Mouse (Mus musculus) ovary, adult 18-20 months (tissue): ENCODE measurements around the gene Parp11.

Source experiments
- DNase-seq: peaks from one replicate; pipeline ENCODE4 v3.0.0; 2022; ENCODE audit warnings: low spot score, mixed read lengths

Gene Parp11

DNA sequence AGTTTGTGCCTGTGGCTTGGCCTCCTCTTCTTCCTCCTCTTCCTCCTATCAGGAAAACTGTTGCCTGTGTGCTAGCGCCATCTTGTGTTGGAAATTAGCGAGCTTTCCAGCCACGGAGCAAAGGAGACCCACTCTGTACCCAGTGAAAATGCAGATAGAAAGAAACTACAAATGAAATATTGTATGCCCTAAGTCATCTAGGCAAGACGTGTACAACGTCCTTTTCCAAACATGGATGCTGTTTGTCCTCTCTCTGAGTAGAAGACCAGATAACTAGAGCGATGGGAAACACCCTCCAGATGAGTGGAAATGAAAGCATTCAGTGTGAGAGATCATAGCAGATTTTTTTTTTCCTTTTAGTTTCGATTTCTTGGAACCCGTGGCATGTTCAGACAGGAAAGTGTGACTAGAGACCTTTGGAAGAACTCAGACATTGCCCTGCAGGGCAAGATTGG is at the start of gene Parp11:
Parp11 (plus strand) TSS at position 405 of the 455 bp plus-strand sequence.
- DNase-seq = peak; percentile 25

GRCm38 (mm10) chr6:127398073-127398472 is 48.6 kb upstream of the Parp11 start:
- DNase-seq = no peak

DNA sequence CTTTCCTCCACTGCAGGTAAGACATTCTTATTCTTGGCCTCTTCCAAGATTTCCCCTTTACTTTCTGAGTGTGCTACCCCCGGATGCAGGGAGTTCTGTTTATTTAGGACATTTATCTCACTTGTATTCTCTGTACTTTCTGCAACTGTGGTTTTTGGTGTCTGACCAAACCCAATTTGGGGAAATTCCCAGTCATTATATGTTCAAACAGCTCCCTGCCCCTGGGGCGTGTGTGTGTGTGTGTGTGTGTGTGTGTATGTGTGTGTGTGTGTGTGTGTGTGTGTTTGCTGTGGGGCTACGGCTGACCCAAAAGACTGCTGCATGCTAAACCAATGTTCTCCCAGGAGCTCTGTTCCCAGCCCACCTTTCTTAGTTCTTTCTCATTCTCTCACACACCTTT is 45.2 kb upstream of the Parp11 start:
- no peak for DNase-seq

DNA sequence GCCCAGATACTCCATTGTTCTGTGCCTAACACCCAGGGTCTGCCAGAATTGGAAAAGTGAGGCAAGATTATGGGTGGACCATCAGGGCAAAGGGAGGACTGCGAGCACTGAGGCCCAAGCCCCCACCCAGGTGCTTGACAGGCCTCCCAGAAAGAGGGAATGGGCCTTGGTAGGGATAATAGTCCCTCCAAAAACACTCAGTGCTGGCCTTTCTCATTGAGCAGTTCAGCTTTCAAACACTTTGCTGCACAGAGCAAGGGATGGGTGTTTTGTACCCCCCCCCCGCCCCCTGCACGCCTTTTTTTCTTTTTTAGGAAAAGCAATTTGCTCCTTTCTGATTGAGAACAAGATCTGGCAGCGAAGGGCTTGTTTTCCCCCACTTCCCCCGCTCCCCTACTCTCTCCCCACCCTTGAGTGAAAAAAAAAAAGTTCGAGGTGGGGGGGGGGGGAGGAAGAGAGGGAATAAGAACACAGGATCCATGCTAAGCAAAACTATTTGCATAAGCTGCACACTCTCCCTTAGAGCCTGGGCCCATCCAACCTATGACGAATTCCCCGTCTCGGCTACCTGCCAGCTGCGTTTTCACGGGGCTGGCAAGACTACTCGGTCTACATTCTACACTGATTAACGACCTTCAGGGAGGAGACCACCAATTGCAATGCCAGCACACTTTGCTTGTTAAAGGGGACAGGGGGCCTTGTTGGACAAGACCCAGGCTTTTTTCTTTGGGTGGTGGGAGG is 42.4 kb upstream of the Parp11 start:
- DNase-seq = no peak

DNA sequence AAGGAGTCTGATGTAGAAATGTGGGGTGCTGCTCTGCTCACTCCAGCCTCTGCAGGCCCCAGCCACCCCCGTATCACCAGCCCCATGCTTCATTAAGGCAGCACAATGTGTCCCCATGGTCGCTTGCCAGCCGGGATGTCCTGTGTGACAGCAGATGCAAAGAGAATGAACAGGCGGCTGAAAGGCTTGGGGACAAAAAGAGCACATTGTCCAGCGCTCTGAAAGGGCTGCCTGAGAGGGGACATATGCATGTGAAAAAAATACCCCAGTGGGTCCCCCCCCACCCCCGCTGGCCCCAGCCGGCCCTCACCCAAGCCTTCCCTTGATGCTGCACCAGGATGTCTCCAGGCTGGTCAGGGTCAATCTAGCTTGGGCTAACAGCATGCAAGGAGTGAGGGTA is 41.0 kb upstream of the Parp11 start:
- DNase-seq = no peak

GRCm38 (mm10) chr6:127407742-127408141 is 38.9 kb upstream of the Parp11 start:
- DNase-seq = no peak

DNA sequence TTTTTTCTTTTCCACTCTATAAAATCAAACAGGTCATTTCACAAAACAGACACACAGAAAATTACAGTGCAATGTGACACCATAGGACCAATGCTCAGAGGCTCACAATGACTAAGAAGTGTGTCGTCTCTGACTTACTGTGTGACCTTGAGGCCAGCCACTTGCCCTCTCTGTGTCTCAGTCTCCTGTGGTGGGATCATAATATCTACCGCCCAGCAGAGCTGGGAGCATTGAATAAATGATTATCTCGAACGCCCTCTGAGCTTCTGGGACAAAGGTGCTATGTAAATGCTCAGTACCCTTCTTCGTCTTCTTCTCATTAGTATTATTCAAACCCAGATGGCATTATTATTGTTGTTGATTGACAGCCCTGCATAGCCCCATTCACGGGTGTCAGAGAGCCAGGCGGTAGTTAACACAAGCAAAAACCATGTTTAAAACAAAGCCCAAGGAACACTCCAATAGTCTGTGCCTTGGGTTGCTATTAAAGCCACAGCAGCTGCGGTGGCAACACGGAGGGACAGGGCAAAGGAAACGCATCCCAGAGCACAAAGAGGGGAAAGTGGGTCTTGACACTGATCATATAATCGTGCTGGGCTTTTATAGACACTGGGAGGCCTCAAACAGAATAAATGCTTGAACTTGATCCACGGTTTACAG is 29.0 kb upstream of the Parp11 start:
- DNase-seq = no peak

DNA sequence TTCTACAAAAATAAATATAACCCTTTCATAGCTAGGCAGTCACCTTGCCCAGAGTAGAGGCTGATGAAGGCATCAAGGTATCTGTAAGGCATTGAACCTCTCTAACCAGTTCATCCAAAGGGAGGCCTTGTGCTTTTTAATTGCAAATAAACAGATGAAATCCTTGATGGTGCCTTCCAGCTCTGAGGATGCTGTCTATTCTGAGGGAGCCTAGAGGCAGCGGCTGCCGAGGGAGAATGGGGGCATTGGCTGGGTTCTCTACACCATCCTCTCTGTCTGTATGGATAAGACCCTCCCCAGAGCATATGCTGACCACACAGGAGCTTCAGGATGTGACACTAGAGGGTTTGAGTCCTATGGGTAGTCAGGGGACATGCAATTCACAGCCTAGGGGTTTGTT is 28.3 kb upstream of the Parp11 start:
- DNase-seq = no peak

GRCm38 (mm10) chr6:127420115-127420514 is 26.5 kb upstream of the Parp11 start:
- DNase-seq = no peak

GRCm38 (mm10) chr6:127425095-127425494 is 21.5 kb upstream of the Parp11 start:
- DNase-seq = no peak

- DNase-seq = no peak
These were observed 15.9 kb upstream of the Parp11 start for GRCm38 (mm10) chr6:127430716-127431115.

GRCm38 (mm10) chr6:127431196-127431766 is 15.4 kb upstream of the Parp11 start:
- no peak for DNase-seq

GRCm38 (mm10) chr6:127433886-127434647 is 12.6 kb upstream of the Parp11 start:
- no peak for DNase-seq

- no peak for DNase-seq
These were observed 12.0 kb upstream of the Parp11 start for GRCm38 (mm10) chr6:127434648-127434984.

DNA sequence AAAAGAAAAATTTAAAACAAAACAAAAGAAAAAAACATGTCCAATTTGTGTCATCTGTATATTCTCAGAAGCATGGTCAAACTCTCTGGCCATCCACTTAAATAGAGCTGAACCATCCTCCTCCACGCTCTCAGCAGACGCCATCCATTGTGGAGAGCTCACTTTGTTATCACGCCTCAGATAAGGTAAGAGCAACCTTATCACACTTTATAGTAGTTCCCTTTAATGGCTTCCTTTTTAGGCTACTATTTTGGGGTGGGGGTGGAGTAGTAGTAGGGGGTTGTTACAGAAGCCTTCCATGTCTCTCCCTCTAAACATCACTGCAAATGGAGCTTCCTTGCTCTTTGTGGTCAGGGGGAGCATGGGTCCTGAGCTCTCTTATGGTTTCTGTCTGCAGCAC is 7.6 kb upstream of the Parp11 start:
- DNase-seq = no peak

DNA sequence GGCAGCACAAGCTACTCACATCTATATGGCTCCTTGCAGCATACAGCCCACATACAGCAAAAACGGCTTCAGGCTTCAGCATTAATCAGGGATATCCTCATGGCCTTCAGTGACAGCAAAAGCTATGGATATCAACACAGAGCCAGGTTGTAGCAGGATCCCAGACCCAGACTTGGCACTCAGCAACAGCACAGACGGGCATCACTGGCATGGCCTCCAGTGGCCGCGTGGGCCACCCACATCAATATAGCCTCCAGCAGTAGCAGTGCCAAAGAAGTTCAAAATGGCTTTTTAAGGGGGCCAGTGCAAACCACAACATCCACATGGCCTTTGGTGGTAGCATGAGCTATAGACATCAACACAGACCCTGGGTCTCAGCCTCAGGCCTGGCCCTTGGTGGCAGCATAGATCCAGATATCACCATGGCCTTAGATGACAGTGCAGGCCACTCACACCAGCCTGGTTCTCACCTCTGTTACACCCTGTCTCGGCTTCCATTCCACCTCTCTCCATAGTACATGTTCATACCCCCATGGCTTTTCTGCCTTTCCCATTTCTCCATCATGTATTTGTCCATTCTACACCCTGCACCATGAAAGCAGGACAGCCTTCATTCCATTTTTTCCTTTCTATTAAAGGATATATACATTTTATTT is 7.0 kb upstream of the Parp11 start:
- DNase-seq = no peak

- DNase-seq = no peak
These were observed 6.1 kb upstream of the Parp11 start for GRCm38 (mm10) chr6:127440416-127441104.

GRCm38 (mm10) chr6:127442584-127442983 is 4.1 kb upstream of the Parp11 start:
- DNase-seq = no peak

DNA sequence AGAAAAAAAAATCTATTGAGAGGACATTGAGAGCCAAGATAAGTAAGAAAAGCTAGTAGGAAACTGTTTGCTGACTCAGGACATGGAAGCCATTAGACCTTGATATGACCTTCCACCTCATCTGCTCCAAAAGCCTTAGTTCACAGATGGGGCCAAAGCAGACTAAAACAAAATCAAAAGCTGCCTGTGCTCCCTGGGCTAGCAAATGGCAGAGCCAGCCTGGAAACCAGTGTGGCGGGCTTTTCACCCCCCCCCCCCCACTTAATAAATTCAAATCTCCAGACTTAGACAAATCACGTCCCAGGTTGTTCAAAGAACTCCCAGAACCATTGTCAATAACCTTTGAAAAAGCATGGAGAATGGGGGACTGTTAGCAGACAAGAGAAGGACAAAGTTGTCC is 2.7 kb upstream of the Parp11 start:
- no peak for DNase-seq

- peak; percentile 33 for DNase-seq
These were observed 2.2 kb upstream of the Parp11 start for GRCm38 (mm10) chr6:127444466-127444865.

DNA sequence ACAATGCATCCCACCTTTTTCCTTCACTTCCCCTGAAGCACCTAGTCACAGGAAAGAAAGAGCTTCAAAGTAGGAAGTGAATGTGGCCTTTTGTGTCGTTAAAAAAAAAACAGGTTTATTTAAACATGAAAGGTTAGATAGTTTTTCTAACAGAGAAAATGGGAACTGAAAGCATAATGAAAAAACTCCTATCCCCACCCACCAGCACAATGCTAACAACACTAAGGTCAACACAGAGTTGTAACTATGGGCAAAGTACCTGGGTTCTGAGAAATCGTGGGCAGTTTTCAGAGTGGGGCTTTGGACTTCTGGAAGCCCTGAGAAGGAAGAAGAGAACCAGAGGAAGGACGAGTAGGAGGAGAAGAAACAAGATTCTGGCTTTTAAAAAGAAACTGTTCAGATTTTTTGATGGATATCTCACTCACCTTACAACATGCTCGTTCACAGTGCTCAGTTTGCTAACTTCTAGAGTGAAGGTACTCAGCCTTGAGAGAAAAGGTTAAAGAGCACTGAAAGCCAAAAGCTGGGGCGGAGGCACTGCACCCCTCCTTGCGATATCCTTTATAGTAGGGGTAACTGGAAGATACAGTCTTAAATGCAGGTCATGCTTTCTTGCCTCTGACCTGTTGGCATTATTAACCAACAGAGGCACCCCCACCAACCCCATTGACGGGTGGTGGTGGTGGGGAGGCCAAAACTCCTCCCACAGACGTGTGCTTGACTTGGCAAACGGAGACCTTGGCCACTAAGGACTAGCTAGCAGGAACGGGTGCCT is 1.2 kb downstream of the Parp11 start:
- DNase-seq = peak; percentile 8
